Mouse (Mus musculus) hindbrain, embryonic 16.5 days (tissue): ENCODE measurements around the gene Tmtc1. TPM values are rescaled to one million over a fixed set of nuclear protein-coding genes. Genes with fewer than 3 reads are reported as not detected.

Experiments used
- ATAC-seq: fragments of 200-750 bp; cut with Nextera tagmentation; 2 replicates; pipeline ENCODE4 v1.8.0; 2017; ENCODE audit warnings: moderate TSS enrichment, moderate library complexity
- H3K27ac ChIP-seq: fragments of 300-500 bp; sonication (generic); 2 replicates; pipeline ENCODE4 v1.5.1; 2014; ENCODE audit warnings: low read depth, mild to moderate bottlenecking, control low read depth, low read length, moderate library complexity
- H3K27me3 ChIP-seq: fragments of 300-500 bp; sonication (generic); replicated peaks from 2 replicates; pipeline ENCODE4 v1.6.1; 2014; ENCODE audit warnings: low read length; ENCODE audit not compliant: control insufficient read depth, insufficient read depth
- H3K36me3 ChIP-seq: fragments of 300-500 bp; sonication (generic); 2 replicates; pipeline ENCODE4 v1.6.1; 2014; ENCODE audit warnings: mild to moderate bottlenecking, low read length, moderate library complexity, mixed read lengths; ENCODE audit not compliant: control insufficient read depth, insufficient read depth
- H3K4me1 ChIP-seq: fragments of 300-500 bp; sonication (generic); 2 replicates; pipeline ENCODE4 v1.6.1; 2014; ENCODE audit warnings: low read depth, low read length; ENCODE audit not compliant: control insufficient read depth, insufficient read depth
- H3K4me2 ChIP-seq: fragments of 300-500 bp; sonication (generic); 2 replicates; pipeline ENCODE4 v1.6.1; 2014; ENCODE audit warnings: mild to moderate bottlenecking, low read length, control low read depth, moderate library complexity
- H3K4me3 ChIP-seq: fragments of 300-500 bp; sonication (generic); 2 replicates; pipeline ENCODE4 v1.5.1; 2014; ENCODE audit warnings: mild to moderate bottlenecking, low read length, control low read depth, moderate library complexity
- H3K9ac ChIP-seq: fragments of 300-500 bp; sonication (generic); 2 replicates; pipeline ENCODE4 v1.6.1; 2014; ENCODE audit warnings: low read depth, mild to moderate bottlenecking, control low read depth, low read length, moderate library complexity
- H3K9me3 ChIP-seq: fragments of 300-500 bp; sonication (generic); 2 replicates; pipeline ENCODE4 v1.6.1; 2014; ENCODE audit warnings: mild to moderate bottlenecking, low read length, moderate library complexity; ENCODE audit not compliant: control insufficient read depth
- WGBS: fragments of 180-500 bp; shearing (Covaris S2); extraction: QIAGEN DNeasy Blood & Tissue Kit; methylation state at CpG from one replicate; pipeline ENCODE4 v1.1.7; 2014; 5-methylcytosine and 5-hydroxymethylcytosine counted together
- polyA plus RNA-seq: library from polyadenylated mRNA; unstranded; fragments of >200 nt; fragmentation: Nextera tagmentation; extraction: Ambion mirVana; gene quantifications from 2 replicates; pipeline ENCODE4 v1.2.1, GENCODE M21; 2015

Tmtc1 gene
- polyA plus RNA-seq, 1 experiment from 2014 or later: 2.4 TPM

- H3K9ac ChIP-seq: no peak overlapping the region
- WGBS: 25% methylated on average over 4 of the region's 4 CpGs
- H3K27me3 ChIP-seq: no peaks in the 10 kb centered on the region
- H3K4me1 ChIP-seq: 0 out of 2 replicates have a peak, but pooled peaks cover 2% of the 10 kb centered on the region
- no peak overlapping the region for H3K4me2 ChIP-seq
- no peak for ATAC-seq
- H3K4me3 ChIP-seq: no peak overlapping the region
- H3K27ac ChIP-seq: no peak overlapping the region
- H3K9me3 ChIP-seq: no peaks in the 10 kb centered on the region
- H3K36me3 ChIP-seq: no peaks in the 10 kb centered on the region
These were observed 77.1 kb downstream of the Tmtc1 start for GRCm38 (mm10) chr6:148367094-148367539.

GRCm38 (mm10) chr6:148366629-148367028, 77.6 kb downstream of the Tmtc1 start:
- no peak for ATAC-seq
- no peaks in the 10 kb centered on the region for H3K36me3 ChIP-seq
- no peaks in the 10 kb centered on the region for H3K27me3 ChIP-seq
- no peak overlapping the region for H3K4me2 ChIP-seq
- no peak overlapping the region for H3K4me3 ChIP-seq
- H3K9me3 ChIP-seq: no peaks in the 10 kb centered on the region
- H3K4me1 ChIP-seq: 0 out of 2 replicates have a peak, but pooled peaks cover 2% of the 10 kb centered on the region
- WGBS: 89% methylated on average over 1 of the region's 1 CpGs
- H3K27ac ChIP-seq: no peak overlapping the region
- H3K9ac ChIP-seq: no peak overlapping the region

GRCm38 (mm10) chr6:148363162-148363561, 81.0 kb downstream of the Tmtc1 start:
- Histone ChIP-seq H3K4me3 (no peak overlapping the region), H3K9me3 (no peaks in the 10 kb centered on the region)

GRCm38 (mm10) chr6:148362475-148362874, 81.7 kb downstream of the Tmtc1 start:
- no peak overlapping the region for H3K4me3 ChIP-seq
- H3K9me3 ChIP-seq: no peaks in the 10 kb centered on the region
- no peaks in the 10 kb centered on the region; the same call in 1 of the 2 replicates for H3K36me3 ChIP-seq
- no peak overlapping the region for H3K27ac ChIP-seq
- WGBS: 67% methylated on average over 3 of the region's 3 CpGs
- 0 out of 2 replicates have a peak, but pooled peaks cover 2% of the 10 kb centered on the region for H3K4me1 ChIP-seq
- no peak overlapping the region for H3K4me2 ChIP-seq
- H3K27me3 ChIP-seq: no peaks in the 10 kb centered on the region
- H3K9ac ChIP-seq: no peak overlapping the region
- ATAC-seq: peak; percentile 61; the same call in 1 of the 2 replicates

More at GRCm38 (mm10) chr6:148363162-148363561, 81.0 kb downstream of the Tmtc1 start:
- H3K27me3 ChIP-seq: no peaks in the 10 kb centered on the region
- ATAC-seq: peak; percentile 57; the same call in 1 of the 2 replicates
- no peak overlapping the region for H3K4me2 ChIP-seq
- H3K27ac ChIP-seq: no peak overlapping the region
- WGBS: 83% methylated on average over 1 of the region's 1 CpGs
- no peak overlapping the region for H3K9ac ChIP-seq
- H3K4me1 ChIP-seq: 0 out of 2 replicates have a peak, but pooled peaks cover 2% of the 10 kb centered on the region
- no peaks in the 10 kb centered on the region for H3K36me3 ChIP-seq

GRCm38 (mm10) chr6:148359348-148359905, 84.8 kb downstream of the Tmtc1 start:
- H3K9ac ChIP-seq: no peak overlapping the region
- H3K27ac ChIP-seq: no peak overlapping the region

GRCm38 (mm10) chr6:148358580-148359246, 85.5 kb downstream of the Tmtc1 start:
- ATAC-seq: no peak
- H3K4me2 ChIP-seq: no peak overlapping the region
- no peaks in the 10 kb centered on the region for H3K27me3 ChIP-seq
- peaks cover 2% of the 10 kb centered on the region; the same call in 1 of the 2 replicates for H3K9me3 ChIP-seq
- no peak overlapping the region for H3K27ac ChIP-seq
- 0 out of 2 replicates have a peak, but pooled peaks cover 2% of the 10 kb centered on the region for H3K4me1 ChIP-seq
- H3K9ac ChIP-seq: no peak overlapping the region
- 54% methylated on average over 8 of the region's 12 CpGs for WGBS
- no peak overlapping the region for H3K4me3 ChIP-seq
- H3K36me3 ChIP-seq: peaks cover 4% of the 10 kb centered on the region; the same call in 1 of the 2 replicates

More at GRCm38 (mm10) chr6:148359348-148359905, 84.8 kb downstream of the Tmtc1 start:
- H3K4me3 ChIP-seq: no peak overlapping the region
- H3K36me3 ChIP-seq: peaks cover 4% of the 10 kb centered on the region; the same call in 1 of the 2 replicates
- no peak for ATAC-seq
- H3K9me3 ChIP-seq: peaks cover 2% of the 10 kb centered on the region; the same call in 1 of the 2 replicates
- H3K4me1 ChIP-seq: 0 out of 2 replicates have a peak, but pooled peaks cover 2% of the 10 kb centered on the region
- H3K4me2 ChIP-seq: no peak overlapping the region
- 80% methylated on average over 7 of the region's 7 CpGs for WGBS
- no peaks in the 10 kb centered on the region for H3K27me3 ChIP-seq

- H3K27ac ChIP-seq: no peak overlapping the region
- peaks cover 4% of the 10 kb centered on the region; the same call in 1 of the 2 replicates for H3K36me3 ChIP-seq
- no peaks in the 10 kb centered on the region for H3K27me3 ChIP-seq
- H3K4me2 ChIP-seq: no peak overlapping the region
- no peak for ATAC-seq
- no peak overlapping the region for H3K4me3 ChIP-seq
- no peak overlapping the region for H3K9ac ChIP-seq
- H3K9me3 ChIP-seq: peaks cover 2% of the 10 kb centered on the region; the same call in 1 of the 2 replicates
- H3K4me1 ChIP-seq: no peaks in the 10 kb centered on the region
These were observed 88.0 kb downstream of the Tmtc1 start for GRCm38 (mm10) chr6:148356141-148356540.

- Histone ChIP-seq H3K9ac (peak overlapping the region; percentile 63), H3K4me3 (peak overlapping the region; percentile 46), H3K4me1 (no peaks in the 10 kb centered on the region), H3K36me3 (peaks cover 4% of the 10 kb centered on the region; the same call in 1 of the 2 replicates), H3K27me3 (no peaks in the 10 kb centered on the region), H3K4me2 (peak overlapping the region; percentile 56), H3K27ac (no peak overlapping the region), H3K9me3 (peaks cover 2% of the 10 kb centered on the region; the same call in 1 of the 2 replicates)
- 32% methylated on average over 85 of the region's 85 CpGs for WGBS
- peak; percentile 92 for ATAC-seq
These were observed 89.4 kb downstream of the Tmtc1 start for GRCm38 (mm10) chr6:148354509-148355474.
